Mouse (Mus musculus) gastrocnemius, postnatal 14 days (tissue): ENCODE data around the gene 4930451I11Rik. TPM values are rescaled to one million over a fixed set of nuclear protein-coding genes. Genes with fewer than 3 reads are reported as not detected.

Experiments
- DNase-seq: peaks from one replicate; pipeline ENCODE4 v3.0.0; 2021; ENCODE audit warnings: mixed read lengths
- intact Hi-C: fragments of 180-260 bp; cut with DNase I; formaldehyde crosslinking; loops from one replicate; pipeline ENCODE4 v1.15.1; 2025; ENCODE audit warnings: low total_unique reads
- total RNA-seq, 2 experiments: library from RNA; stranded (reverse); gene quantifications; 2 replicates each; pipeline ENCODE4 v1.2.3; 2021

The 4930451I11Rik gene
- total RNA-seq, 2 experiments from 2014 or later, result not detected

GRCm38 (mm10) chr7:126845516-126845915, 14.1 kb upstream of the 4930451I11Rik start:
- intact Hi-C loops, result no loop called here
- no peak for DNase-seq

GRCm38 (mm10) chr7:126843276-126843675, 11.8 kb upstream of the 4930451I11Rik start:
- intact Hi-C loops, result no loop called here
- no peak for DNase-seq

- intact Hi-C loops, result no loop called here
- no peak for DNase-seq
Observed at GRCm38 (mm10) chr7:126833294-126833693, 1.9 kb upstream of the 4930451I11Rik start.

- peak; percentile 73 for DNase-seq
- intact Hi-C loops, result no loop called here
Observed at GRCm38 (mm10) chr7:126832036-126832598, 678 bp upstream of the 4930451I11Rik start.

GRCm38 (mm10) chr7:126825952-126826351, 5.5 kb downstream of the 4930451I11Rik start:
- intact Hi-C loops, result loop anchor here (5.0 kb wide), 1 partner anchor 126 kb away; the partner anchor contains the start of gene Sez6l2
- no peak for DNase-seq

GRCm38 (mm10) chr7:126825403-126825802, 6.0 kb downstream of the 4930451I11Rik start:
- intact Hi-C loops, result loop anchor here (5.0 kb wide), 1 partner anchor 127 kb away; the partner anchor contains the start of gene Sez6l2
- no peak for DNase-seq

- no peak for DNase-seq
- intact Hi-C loops, result loop anchor here (5.0 kb wide), 3 partner anchors 33 to 283 kb away; no protein-coding TSS in a partner anchor
Observed at GRCm38 (mm10) chr7:126823940-126824339, 7.5 kb downstream of the 4930451I11Rik start.

- intact Hi-C loops, result loop anchor here (5.0 kb wide), 3 partner anchors 34 to 284 kb away; no protein-coding TSS in a partner anchor
- no peak for DNase-seq
Observed at GRCm38 (mm10) chr7:126823202-126823711, 8.2 kb downstream of the 4930451I11Rik start.

- intact Hi-C loops, result loop anchor here (5.0 kb wide), 3 partner anchors 35 to 285 kb away; no protein-coding TSS in a partner anchor
- no peak for DNase-seq
Observed at GRCm38 (mm10) chr7:126822741-126823140, 8.7 kb downstream of the 4930451I11Rik start.

- intact Hi-C loops, result loop anchor here (5.0 kb wide), 3 partner anchors 35 to 285 kb away; no protein-coding TSS in a partner anchor
- peak; percentile 82 for DNase-seq
Observed at GRCm38 (mm10) chr7:126821835-126822511, 9.5 kb downstream of the 4930451I11Rik start.

- DNase-seq, result no peak
- intact Hi-C loops, result no loop called here
Observed at GRCm38 (mm10) chr7:126818818-126819217, 12.6 kb downstream of the 4930451I11Rik start.

GRCm38 (mm10) chr7:126817595-126817994, 13.8 kb downstream of the 4930451I11Rik start:
- no peak for DNase-seq
- intact Hi-C loops, result no loop called here

- DNase-seq, result no peak
- intact Hi-C loops, result no loop called here
Observed at GRCm38 (mm10) chr7:126816494-126816893, 14.9 kb downstream of the 4930451I11Rik start.

- intact Hi-C loops, result no loop called here
- DNase-seq, result no peak
Observed at GRCm38 (mm10) chr7:126815726-126816222, 15.7 kb downstream of the 4930451I11Rik start.

- no peak for DNase-seq
- intact Hi-C loops, result no loop called here
Observed at GRCm38 (mm10) chr7:126809723-126810369, 21.6 kb downstream of the 4930451I11Rik start.

- peak; percentile 90 for DNase-seq
- intact Hi-C loops, result no loop called here
Observed at GRCm38 (mm10) chr7:126808703-126809455, 22.6 kb downstream of the 4930451I11Rik start.

- intact Hi-C loops, result no loop called here
- no peak for DNase-seq
Observed at GRCm38 (mm10) chr7:126807405-126807804, 24.0 kb downstream of the 4930451I11Rik start.

GRCm38 (mm10) chr7:126806956-126807355, 24.5 kb downstream of the 4930451I11Rik start:
- no peak for DNase-seq
- intact Hi-C loops, result no loop called here

- intact Hi-C loops, result no loop called here
- no peak for DNase-seq
Observed at GRCm38 (mm10) chr7:126803751-126804150, 27.7 kb downstream of the 4930451I11Rik start.
